Mouse (Mus musculus) c-Kit-positive CD71-positive TER-119-negative erythroid progenitor cells, embryonic 14.5 days (primary cell): ENCODE data around the gene Fpgt.

Experiments used
- DNase-seq: peaks from one replicate; pipeline ENCODE4 v3.0.0-alpha.2; 2013; ENCODE audit warnings: low read depth

Fpgt gene

DNA sequence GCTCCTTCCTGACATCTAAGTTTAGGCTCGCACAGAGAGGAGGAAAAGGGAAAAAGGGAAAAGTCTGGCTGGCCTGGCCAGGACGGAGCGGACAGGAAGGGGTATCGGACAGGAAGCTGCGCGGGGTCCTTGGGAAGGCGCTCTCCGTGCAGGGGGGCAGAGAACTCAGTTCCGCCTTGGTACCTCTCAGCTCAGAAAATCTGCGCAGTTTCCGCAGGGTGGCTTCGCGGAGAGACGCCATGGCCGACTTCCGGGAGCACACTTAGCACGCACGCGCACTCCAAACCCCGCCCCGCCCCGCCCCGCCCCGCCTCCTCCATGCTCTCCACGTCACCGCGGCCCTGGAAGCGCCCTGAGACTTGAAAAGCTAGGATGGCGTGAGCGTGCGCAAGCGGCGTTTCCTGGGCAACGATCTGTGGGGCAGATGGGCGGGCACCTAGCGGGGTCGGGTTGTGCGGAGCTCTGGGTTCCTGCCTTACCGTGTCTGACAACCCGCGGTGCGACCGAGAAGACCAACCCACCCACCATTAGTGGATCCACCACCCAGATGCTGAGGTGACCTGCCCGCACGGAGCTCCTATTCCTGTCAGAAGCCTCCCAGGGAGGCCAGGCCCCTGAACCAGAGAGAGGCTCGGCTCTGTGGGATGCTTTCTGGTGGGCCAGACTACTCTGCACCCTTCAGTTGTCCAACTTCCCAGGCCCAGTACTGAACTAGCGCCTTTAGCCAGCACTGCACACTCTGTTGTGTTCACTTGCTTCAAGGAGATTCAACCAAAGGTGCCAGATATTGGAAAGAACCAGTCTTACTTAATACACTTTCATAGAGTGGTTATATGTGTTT, at the start of gene Fpgt, which contains the start of gene Lrriq3:
Gene Fpgt (minus strand): TSS at position 288 of the 841 bp plus-strand sequence.
Gene Lrriq3 (plus strand): TSS at position 319 of the 841 bp plus-strand sequence.
- peak; percentile 58 for DNase-seq

GRCm38 (mm10) chr3:155141047-155141446, 47.8 kb upstream of the Fpgt start:
- no peak for DNase-seq

DNA sequence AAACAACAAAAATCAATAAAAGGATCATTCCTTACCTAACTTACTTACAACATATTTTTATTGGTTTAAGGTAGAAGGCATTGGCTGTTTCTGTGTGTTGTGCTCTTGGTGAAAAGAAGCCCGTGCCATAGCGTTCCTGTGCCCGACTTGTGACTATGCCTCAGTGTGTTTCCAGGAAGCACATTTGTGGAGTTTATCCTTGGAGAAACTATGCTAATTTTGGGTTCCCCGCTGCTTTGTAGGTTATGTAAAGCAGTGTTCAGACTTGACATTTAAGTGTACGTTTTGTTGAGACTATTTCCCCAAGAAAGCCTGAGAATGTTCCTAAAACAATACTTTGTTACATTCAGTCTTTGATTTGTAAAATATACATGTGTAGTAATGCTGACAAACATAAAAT, 44.5 kb upstream of the Fpgt start:
- DNase-seq, result no peak

GRCm38 (mm10) chr3:155105957-155106356, 12.8 kb upstream of the Fpgt start:
- no peak for DNase-seq

- DNase-seq, result no peak
Observed at GRCm38 (mm10) chr3:155099266-155099665, 6.1 kb upstream of the Fpgt start.

DNA sequence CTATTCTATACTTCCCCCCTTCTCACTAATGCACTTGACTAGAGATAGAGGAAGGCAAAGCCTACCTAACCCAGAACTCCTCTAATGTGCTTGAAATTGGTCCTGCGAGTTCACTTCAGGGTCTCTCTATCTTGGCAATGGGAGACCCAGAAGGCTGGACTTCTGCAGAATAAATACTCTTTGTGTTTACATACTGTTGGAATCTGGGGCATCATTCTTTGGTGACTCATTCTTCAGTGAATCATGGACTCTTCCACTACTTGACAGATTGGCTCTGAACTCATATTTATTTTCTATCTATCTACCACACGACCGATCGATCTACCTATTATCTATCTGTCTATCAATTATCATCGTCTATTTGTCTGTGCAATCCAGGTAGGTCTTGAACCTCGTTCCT, 1.1 kb downstream of the Fpgt start:
- no peak for DNase-seq

DNA sequence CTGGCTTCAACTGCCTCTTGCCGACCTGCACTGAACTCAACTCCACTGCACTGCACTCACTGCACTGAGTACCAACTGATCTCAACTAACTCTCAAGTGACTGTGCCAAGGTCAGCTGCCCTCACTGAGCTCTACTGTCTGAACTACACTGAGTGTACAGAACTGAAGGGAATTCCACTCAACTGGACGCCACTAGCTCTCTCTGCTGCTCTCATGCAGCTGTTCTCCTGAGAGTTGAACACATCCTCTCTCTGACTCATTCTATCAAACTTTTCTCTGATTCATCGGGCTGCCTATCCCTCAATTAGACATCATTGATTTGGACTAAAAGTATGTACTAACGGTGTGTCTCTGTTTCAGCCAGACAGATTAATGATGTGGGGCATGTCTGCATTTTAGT, 15.3 kb downstream of the Fpgt start:
- DNase-seq, result no peak

DNA sequence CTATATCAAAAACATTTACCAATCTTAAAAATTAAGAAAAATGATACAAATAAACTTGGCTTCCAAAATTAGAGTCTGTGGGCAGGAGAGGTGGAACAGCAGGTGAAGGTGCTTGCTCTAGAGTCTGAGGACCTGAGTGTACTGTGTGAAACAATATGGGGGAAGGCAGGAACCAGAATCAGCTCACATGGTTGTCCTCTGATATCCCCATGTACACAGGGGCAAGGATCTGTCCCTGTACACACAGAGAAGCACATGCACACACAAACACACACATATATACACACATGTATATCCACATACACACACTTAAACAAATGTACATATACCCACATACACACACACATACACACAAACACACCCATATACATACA, 33.8 kb downstream of the Fpgt start:
- no peak for DNase-seq

DNA sequence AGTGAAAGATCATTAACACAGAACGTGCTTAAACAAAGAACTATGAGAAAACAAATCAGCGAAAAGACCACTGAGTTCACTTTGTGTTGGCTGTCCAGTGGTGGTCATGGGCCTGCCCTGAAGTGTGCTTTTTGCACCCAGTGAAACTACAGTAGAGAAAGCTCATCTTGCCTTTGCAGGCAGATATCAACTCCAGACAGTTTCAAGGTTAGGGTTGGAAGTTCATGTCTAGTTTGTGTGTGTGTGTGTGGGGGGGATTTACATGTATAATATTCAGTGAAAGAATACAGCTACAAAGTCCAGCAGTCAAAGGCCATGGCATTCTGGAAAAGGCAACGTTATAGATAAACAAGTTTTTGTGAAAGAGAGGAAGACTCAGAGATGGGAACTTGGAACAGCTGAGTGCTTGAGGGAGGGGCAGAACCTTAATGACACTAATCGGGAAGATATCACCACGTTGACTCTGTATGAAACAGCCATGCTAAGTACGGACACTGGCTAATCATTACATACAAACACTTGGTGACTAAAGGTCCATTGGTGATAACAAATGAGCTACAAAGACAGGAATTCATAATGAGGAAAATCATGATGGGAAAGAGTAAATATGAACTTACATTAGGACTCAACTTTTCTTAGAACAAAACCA, 34.3 kb downstream of the Fpgt start:
- no peak for DNase-seq

DNA sequence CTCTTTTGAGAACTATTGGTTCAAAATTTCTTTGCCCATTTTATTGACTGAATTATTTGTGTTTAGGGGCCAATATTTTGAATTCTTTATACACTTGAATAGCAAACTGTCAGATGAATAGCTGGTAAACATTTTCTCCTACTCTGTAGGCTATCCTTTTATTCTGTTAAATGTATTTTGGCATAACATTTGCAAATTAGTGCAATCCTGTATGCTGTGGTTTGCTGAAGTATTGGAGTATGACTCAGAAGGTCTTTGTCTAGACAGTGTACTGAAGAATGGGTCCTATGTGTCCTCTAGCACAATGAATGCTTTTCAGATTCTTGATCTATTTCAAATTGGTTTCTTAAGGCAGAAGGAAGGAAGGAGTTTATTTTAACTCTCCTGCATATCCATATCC, 35.6 kb downstream of the Fpgt start:
- no peak for DNase-seq

DNA sequence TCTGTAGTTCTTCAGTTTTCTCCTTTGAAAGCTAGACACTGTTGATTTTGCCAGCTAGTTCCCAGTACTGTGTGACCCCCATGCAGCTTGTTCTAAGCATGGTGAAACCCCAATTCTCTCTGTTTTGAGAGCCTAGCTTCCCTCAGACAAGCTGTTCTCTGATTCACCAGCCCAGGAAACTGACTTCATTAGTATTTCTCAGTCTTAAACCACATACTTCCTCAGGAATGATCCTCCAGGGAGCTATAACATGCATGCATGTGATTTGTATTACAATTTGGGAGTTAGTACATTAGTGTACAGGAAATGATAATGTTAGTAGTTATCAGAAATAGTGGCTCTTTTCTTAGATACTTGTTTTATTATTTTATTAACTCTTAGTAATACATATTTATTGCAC, 36.6 kb downstream of the Fpgt start:
- DNase-seq, result no peak

GRCm38 (mm10) chr3:155055231-155055916, 37.8 kb downstream of the Fpgt start, which contains the start of gene Tnni3k:
Tnni3k (minus strand) TSS chr3:155055407.
- DNase-seq, result no peak

- no peak for DNase-seq
Observed at GRCm38 (mm10) chr3:155053189-155053588, 40.0 kb downstream of the Fpgt start.

DNA sequence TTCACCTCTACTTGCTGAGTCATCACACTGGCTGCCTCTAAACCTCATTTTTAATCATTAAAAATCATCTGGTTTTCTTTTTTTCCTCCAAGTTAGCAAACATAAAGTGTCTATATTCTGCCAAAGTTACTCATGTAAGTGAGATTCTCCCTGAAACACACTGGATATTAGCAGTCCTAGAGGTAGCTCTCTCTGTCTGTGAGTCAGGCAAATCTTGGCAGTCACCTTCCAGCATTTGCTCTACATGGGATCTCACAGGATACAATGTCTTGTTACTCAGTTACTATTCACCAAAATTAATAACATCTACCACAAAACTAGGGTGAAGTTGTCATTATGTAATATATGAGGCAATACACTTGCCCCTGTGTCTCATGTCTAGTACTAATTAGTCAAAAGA, 41.2 kb downstream of the Fpgt start:
- no peak for DNase-seq

DNA sequence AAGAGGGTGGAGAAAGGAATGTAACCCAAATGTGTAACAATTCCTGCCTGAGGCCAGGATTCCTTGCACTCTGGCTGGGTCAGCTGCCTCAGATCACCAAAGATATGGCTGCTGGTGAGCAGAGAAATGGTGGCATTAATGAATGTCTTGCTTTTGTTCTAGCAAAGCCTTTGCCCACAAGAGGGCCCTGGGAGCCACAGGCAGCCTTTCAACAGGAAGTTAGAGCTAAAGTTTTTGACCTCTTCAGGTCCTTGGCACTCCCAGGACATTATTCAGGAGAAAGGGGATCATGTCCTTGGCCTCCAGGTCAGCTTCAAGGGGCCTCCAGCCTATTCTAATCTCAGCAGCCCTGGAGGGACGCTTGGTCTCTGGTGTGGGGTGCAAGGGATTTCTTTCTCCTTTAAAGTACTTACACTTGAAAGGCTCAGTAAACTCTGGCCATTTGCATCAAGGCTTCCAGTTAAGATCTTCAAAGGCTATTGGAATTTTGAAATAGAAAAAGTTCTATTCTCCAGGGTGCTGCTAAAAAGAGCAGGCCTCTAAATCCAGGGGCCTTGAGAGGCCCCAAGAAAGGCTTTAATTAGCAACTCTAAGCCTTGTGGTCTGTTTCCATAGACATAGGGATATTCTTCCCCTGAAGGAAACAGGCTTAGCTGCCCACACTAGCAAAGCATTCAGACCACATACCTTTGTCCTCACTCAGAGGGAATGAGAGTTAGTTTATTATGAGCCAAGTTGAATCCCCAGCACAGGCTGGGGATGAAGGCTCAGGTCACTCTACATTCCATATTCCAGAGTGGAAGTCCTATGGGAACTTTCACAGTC, 54.0 kb downstream of the Fpgt start:
- no peak for DNase-seq
